Mouse (Mus musculus): ENCODE results near the gene Hjurp.

Gene Hjurp

DNA sequence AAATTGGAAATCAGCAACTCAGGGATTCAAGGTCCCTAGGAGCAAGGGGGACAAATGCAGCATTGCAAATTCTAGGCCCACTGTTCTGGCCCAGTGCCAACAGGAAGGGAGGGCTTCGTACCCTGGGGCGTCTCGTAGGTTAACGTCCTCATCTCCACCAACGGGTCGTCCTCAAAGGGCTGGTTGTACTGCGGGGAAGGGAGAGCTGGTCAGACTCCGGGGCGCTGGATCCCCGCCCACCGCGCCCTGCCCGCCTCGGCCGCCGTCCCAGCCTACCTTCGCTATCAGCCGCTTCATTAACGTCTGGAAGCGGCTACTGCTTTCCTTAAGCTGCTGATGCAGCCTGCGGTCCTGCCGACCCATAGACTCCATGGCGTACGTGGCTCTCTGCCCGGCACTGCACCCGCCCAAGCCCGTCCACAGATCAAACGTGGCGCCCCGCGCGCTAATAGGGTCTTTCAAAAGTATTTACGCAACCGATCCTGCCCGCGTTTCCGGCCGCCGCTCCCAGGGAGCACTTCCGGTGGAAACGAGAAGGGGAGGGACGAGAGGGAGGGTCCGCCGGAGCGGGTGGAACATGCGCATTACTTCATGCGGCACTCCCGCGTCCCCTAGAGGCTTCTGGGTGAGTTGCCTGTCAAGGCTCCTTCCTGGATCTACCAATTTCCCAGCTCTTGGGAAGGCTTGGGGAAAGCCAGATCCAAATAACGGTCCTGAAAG is at the start of gene Hjurp, which contains the start of gene Trpm8:
Gene Hjurp (minus strand): TSS at position 536 of the 720 bp plus-strand sequence.
Gene Trpm8 (plus strand): TSS at position 564 of the 720 bp plus-strand sequence.
- peak; percentile 100 for DNase-seq

- no peak for DNase-seq
Measured at GRCm38 (mm10) chr1:88323101-88323500, 45.7 kb upstream of the Hjurp start.

DNA sequence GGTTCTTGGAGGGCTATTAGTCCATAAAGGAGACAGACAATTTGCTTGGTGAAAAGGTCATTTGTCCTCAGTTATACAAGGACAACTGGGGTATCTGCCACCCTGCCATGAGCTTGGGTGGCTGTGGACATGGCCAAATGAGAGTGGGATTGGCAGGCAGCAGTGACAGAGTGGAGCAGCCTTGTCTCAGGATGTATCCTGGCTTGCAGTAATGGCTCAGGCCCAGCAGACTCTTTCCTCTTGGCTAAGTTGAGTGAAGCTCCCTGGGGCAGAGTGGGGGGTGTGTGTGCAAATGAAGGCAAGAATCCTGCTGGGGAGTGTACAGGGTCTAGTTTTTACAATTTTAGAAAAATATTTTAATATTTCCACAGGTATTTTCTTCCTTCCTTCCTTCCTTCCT is 44.7 kb upstream of the Hjurp start:
- DNase-seq: peak; percentile 40 to 43

DNA sequence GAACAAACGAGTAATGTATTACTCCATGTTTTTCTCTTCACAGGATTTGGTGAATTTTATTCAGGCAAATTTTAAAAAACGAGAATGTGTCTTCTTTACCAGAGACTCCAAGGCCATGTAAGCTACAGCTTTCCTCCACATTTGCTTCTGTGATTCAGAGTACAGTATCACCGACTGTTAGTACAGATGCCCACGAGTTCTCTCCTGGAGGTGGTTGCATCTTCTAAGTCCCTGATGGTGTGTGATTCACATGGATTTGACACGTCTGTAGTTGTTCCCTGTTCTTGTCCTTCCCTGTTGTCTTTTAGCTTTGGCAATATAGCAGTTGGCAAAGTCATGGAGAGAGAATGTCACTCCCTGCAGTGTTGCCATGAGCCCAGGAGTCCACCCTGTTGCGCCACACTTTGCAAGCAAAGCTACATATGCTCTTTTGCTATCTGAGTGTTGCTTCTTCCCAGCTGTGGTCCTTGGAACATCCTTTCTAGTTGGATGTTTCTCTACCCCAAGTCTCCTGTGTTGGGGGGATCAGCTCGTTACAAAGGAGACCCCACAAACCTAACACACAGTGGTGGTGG is 43.5 kb upstream of the Hjurp start:
- no peak for DNase-seq

GRCm38 (mm10) chr1:88318531-88319060 is 41.2 kb upstream of the Hjurp start:
- DNase-seq: peak; percentile 78 to 86

GRCm38 (mm10) chr1:88317279-88317678 is 39.8 kb upstream of the Hjurp start:
- no peak for DNase-seq

DNA sequence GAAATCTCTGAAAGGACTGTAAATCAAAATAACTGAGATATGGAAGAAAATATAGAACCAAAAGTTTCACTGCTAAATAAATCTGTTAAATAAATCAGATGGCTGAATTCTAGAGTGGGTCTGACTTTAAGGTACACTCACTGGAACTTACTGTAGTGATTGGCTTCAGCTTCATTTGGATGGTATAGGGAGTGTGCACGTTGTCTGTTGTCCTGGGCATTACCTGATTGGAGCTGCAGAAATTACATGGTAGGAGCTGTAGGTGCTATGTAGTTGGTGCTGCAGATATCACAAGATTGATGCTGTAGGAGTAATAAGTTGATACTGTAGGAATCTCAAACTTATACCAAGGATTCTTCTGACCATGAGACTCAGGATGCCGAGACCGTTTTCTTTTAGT is 32.9 kb upstream of the Hjurp start:
- no peak for DNase-seq

- DNase-seq: no peak
Measured at GRCm38 (mm10) chr1:88309905-88310304, 32.5 kb upstream of the Hjurp start.

- no peak for DNase-seq
Measured at GRCm38 (mm10) chr1:88309020-88309419, 31.6 kb upstream of the Hjurp start.

DNA sequence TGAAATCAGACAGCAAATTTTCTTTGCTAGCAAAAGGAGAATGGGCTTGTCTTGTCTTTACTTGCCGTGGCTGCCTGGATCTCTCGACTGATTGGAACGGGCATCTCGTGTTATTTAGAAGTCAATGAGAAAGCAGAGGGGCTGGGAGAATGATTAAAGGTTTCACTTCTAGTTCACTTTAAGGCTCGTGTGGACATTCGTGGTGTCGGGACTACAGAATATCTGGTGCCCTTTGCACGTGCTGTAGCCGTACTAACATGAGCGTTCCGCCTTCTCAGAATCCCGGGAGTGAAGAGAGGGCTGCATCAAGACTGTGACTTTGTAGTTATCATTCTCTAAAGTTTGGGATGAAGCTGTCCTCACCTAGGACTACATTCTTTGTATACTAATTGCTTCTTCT is 29.7 kb upstream of the Hjurp start:
- no peak for DNase-seq

GRCm38 (mm10) chr1:88306543-88306942 is 29.1 kb upstream of the Hjurp start:
- no peak for DNase-seq

- DNase-seq: no peak
Measured at GRCm38 (mm10) chr1:88305018-88305795, 27.8 kb upstream of the Hjurp start.

- DNase-seq: no peak
Measured at GRCm38 (mm10) chr1:88304261-88304985, 27.0 kb upstream of the Hjurp start.

GRCm38 (mm10) chr1:88303762-88304161 is 26.3 kb upstream of the Hjurp start:
- DNase-seq: no peak

DNA sequence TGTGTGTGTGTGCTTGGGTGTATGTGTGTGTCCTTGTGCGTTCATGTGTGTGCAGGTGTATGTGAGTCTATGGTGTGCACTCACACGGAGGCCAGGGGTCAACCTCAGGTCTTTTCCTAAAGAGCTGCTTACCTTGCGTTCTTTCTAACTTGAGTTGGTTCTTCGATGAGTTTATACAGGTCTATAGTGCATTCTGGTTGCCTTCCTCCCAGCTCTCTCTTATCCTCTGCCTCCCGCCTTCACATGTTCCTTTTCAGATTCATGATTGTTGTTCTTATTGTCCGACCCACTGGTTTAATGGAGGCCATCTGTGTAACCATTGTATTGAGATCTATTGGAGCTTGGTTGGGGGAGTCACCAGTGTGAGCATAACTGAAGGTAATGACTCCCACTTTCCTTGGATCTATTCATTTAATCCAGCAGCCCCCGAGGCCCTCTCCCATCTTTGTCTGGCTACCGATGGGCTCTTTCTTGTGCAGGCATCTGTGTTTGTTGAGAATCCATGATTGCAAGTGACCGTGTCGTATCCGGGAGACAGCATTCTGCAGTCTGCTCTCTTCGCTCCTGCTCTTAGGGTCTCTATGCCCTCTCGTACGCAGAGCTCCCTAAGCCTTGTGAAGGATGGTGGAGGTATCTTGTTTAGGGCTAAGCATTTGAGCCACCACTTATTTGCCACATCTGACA is 24.8 kb upstream of the Hjurp start:
- DNase-seq: no peak

- DNase-seq: no peak
Measured at GRCm38 (mm10) chr1:88301121-88302014, 23.9 kb upstream of the Hjurp start.

- no peak for DNase-seq
Measured at GRCm38 (mm10) chr1:88300301-88301050, 23.0 kb upstream of the Hjurp start.

GRCm38 (mm10) chr1:88299529-88299945 is 22.1 kb upstream of the Hjurp start:
- no peak for DNase-seq

GRCm38 (mm10) chr1:88298686-88299528 is 21.5 kb upstream of the Hjurp start:
- no peak for DNase-seq

Data from cerebellum, postnatal 36 days (tissue).